Mouse (Mus musculus) neural tube, embryonic 13.5 days (tissue): ENCODE measurements around the gene Frmd8. TPM values are rescaled to one million over a fixed set of nuclear protein-coding genes. Genes with fewer than 3 reads are reported as not detected.

Experiments
- ATAC-seq: fragments of 200-750 bp; cut with Nextera tagmentation; 2 replicates; pipeline ENCODE4 v1.8.0; 2017; ENCODE audit warnings: low read depth, mild to moderate bottlenecking, moderate TSS enrichment, moderate library complexity
- H3K27ac ChIP-seq: fragments of 300-500 bp; sonication (generic); replicated peaks from 2 replicates; pipeline ENCODE4 v1.5.1; 2015; ENCODE audit warnings: moderate library complexity, mild to moderate bottlenecking, inconsistent platforms
- H3K27me3 ChIP-seq: fragments of 300-500 bp; sonication (generic); 2 replicates; pipeline ENCODE4 v1.6.1; 2015; ENCODE audit warnings: mild to moderate bottlenecking, inconsistent platforms
- H3K36me3 ChIP-seq: fragments of 300-500 bp; sonication (generic); 2 replicates; pipeline ENCODE4 v1.6.1; 2015; ENCODE audit warnings: mild to moderate bottlenecking, inconsistent platforms
- H3K4me1 ChIP-seq: fragments of 300-500 bp; sonication (generic); replicated peaks from 2 replicates; pipeline ENCODE4 v1.6.1; 2015; ENCODE audit warnings: inconsistent platforms
- H3K4me2 ChIP-seq: fragments of 300-500 bp; sonication (generic); 2 replicates; pipeline ENCODE4 v1.6.1; 2015; ENCODE audit warnings: inconsistent platforms, mild to moderate bottlenecking, moderate library complexity
- H3K4me3 ChIP-seq: fragments of 300-500 bp; sonication (generic); 2 replicates; pipeline ENCODE4 v1.5.1; 2015; ENCODE audit warnings: mild to moderate bottlenecking, inconsistent platforms
- H3K9ac ChIP-seq: fragments of 300-500 bp; sonication (generic); 2 replicates; pipeline ENCODE4 v1.6.1; 2015; ENCODE audit warnings: moderate library complexity, mild to moderate bottlenecking, inconsistent platforms
- H3K9me3 ChIP-seq: fragments of 300-500 bp; sonication (generic); 2 replicates; pipeline ENCODE4 v1.6.1; 2016; ENCODE audit warnings: inconsistent platforms
- WGBS: fragments of 180-500 bp; shearing (Covaris S2); methylation state at CpG from one replicate; pipeline ENCODE4 v1.1.7; 2015; 5-methylcytosine and 5-hydroxymethylcytosine counted together
- polyA plus RNA-seq: library from polyadenylated mRNA; unstranded; fragments of >200 nt; fragmentation: Nextera tagmentation; extraction: Ambion mirVana; gene quantifications from 2 replicates; pipeline ENCODE4 v1.2.1, GENCODE M21; 2015

The Frmd8 gene
- polyA plus RNA-seq, 1 experiment from 2014 or later: 21.1 TPM

DNA sequence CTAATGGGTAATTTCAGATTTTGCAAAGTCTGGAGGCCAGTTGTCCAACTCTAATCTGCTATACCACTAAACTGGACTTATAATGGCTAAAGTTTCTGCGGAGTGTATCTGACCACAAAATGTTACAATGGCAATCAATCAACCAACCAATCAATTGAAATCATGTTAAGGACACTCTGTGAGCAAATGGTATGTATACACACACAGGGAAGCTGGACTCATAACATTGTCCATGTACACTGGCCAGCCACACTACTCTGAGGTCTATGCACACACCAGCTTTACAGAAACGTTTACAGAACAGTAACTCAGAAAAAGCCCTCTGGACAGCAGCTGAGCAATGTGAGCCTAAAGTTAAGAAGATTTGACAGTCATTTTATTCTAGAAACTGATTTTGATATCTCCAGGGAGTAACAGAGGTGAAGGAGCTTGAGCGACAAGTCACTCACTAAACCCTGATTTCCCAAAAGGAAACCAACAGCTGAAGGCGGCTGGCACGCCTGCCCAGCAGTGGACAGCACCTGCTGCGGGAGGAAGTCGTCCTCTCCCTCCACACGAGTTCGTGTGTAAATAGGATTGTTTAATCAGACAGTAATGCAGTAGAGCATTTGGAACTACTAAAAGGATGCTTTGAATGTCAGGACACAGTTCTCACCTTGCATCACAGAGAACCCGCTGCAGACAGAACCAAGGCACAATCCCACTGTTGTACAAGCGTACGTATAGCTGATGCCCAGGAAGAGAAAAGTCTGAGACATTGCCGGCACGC is 35.6 kb downstream of the Frmd8 start:
- WGBS: 81% methylated on average over 14 of the region's 14 CpGs
- no peaks in the 10 kb centered on the region for H3K27me3 ChIP-seq
- H3K4me3 ChIP-seq: no peak overlapping the region

DNA sequence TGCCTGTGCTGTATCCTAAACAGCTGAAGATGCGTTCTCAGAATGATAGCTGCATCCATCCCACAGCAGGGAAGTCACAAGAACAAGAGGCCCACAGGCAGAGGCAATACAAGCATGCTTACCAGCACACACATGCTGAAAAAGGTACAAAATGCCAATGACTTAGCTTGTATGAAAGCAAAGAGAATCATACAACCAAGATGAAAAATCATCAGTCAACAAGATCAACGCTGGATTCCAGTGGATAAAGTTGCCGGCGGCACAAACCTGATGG is 36.2 kb downstream of the Frmd8 start:
- no peak overlapping the region for H3K4me2 ChIP-seq
- no peaks in the 10 kb centered on the region for H3K36me3 ChIP-seq
- peaks cover 29% of the 10 kb centered on the region for H3K4me1 ChIP-seq
- H3K4me3 ChIP-seq: no peak overlapping the region
- H3K9ac ChIP-seq: no peak overlapping the region
- H3K9me3 ChIP-seq: no peaks in the 10 kb centered on the region
- WGBS: 89% methylated on average over 4 of the region's 4 CpGs
- no peak overlapping the region for H3K27ac ChIP-seq
- no peak for ATAC-seq
- no peaks in the 10 kb centered on the region for H3K27me3 ChIP-seq

More for the DNA sequence above, 35.6 kb downstream of the Frmd8 start:
- H3K36me3 ChIP-seq: no peaks in the 10 kb centered on the region
- H3K9ac ChIP-seq: no peak overlapping the region
- H3K4me2 ChIP-seq: no peak overlapping the region
- H3K4me1 ChIP-seq: peaks cover 36% of the 10 kb centered on the region
- no peak overlapping the region for H3K27ac ChIP-seq
- ATAC-seq: no peak
- H3K9me3 ChIP-seq: no peaks in the 10 kb centered on the region

GRCm38 (mm10) chr19:5838136-5838891 is 36.8 kb downstream of the Frmd8 start:
- no peaks in the 10 kb centered on the region for H3K36me3 ChIP-seq
- peaks cover 24% of the 10 kb centered on the region for H3K4me1 ChIP-seq
- H3K4me3 ChIP-seq: no peak overlapping the region
- H3K27ac ChIP-seq: no peak overlapping the region
- no peak overlapping the region for H3K9ac ChIP-seq
- H3K9me3 ChIP-seq: no peaks in the 10 kb centered on the region
- ATAC-seq: no peak
- no peaks in the 10 kb centered on the region for H3K27me3 ChIP-seq
- 80% methylated on average over 12 of the region's 12 CpGs for WGBS
- H3K4me2 ChIP-seq: no peak overlapping the region

GRCm38 (mm10) chr19:5837606-5838005 is 37.5 kb downstream of the Frmd8 start:
- WGBS: 90% methylated on average over 8 of the region's 8 CpGs
- Histone ChIP-seq H3K9me3 (no peaks in the 10 kb centered on the region), H3K4me2 (no peak overlapping the region), H3K36me3 (no peaks in the 10 kb centered on the region), H3K27me3 (no peaks in the 10 kb centered on the region), H3K4me1 (peaks cover 17% of the 10 kb centered on the region), H3K9ac (no peak overlapping the region), H3K27ac (no peak overlapping the region), H3K4me3 (no peak overlapping the region)
- no peak for ATAC-seq

- 77% methylated on average over 10 of the region's 10 CpGs for WGBS
- no peaks in the 10 kb centered on the region for H3K27me3 ChIP-seq
- no peak overlapping the region for H3K4me2 ChIP-seq
These were observed 38.0 kb downstream of the Frmd8 start for GRCm38 (mm10) chr19:5836941-5837572.

DNA sequence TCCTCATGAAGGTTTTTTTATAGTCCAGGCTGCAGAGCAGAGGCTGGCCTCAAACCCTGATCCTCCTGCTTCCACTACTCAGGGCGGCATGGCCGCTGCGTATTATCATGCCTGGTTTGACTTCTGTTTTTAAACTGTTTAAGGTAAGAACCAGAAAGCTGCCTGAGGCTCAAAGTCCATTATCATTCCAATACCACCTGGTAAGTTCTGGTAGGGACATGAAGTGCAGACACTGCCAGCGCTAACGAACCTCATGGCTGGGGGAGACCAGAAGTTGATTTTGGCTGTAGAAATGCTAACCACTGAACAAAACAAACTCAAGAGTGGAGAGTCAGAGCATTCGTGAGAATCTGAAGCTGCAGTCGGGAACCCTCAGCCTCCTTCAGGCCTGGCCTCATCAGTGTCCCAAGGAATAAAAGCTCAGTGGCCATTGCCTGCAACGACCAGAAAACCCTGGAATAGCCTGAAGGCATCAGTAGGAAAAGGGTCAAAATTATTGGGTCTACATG is 39.1 kb downstream of the Frmd8 start:
- Histone ChIP-seq H3K4me2 (no peak overlapping the region), H3K36me3 (no peaks in the 10 kb centered on the region), H3K4me3 (no peak overlapping the region), H3K4me1 (0 out of 2 replicates have a peak, but pooled peaks cover 3% of the 10 kb centered on the region), H3K27me3 (no peaks in the 10 kb centered on the region), H3K9me3 (no peaks in the 10 kb centered on the region), H3K9ac (no peak overlapping the region), H3K27ac (no peak overlapping the region)
- ATAC-seq: no peak
- WGBS: 80% methylated on average over 8 of the region's 8 CpGs

More at GRCm38 (mm10) chr19:5836941-5837572, 38.0 kb downstream of the Frmd8 start:
- no peaks in the 10 kb centered on the region for H3K9me3 ChIP-seq
- H3K27ac ChIP-seq: no peak overlapping the region
- peaks cover 11% of the 10 kb centered on the region for H3K4me1 ChIP-seq
- H3K4me3 ChIP-seq: no peak overlapping the region
- ATAC-seq: no peak
- no peaks in the 10 kb centered on the region for H3K36me3 ChIP-seq
- no peak overlapping the region for H3K9ac ChIP-seq

- Histone ChIP-seq H3K9me3 (no peaks in the 10 kb centered on the region), H3K27me3 (no peaks in the 10 kb centered on the region), H3K27ac (no peak overlapping the region), H3K36me3 (no peaks in the 10 kb centered on the region), H3K9ac (no peak overlapping the region), H3K4me3 (no peak overlapping the region), H3K4me2 (no peak overlapping the region), H3K4me1 (no peaks in the 10 kb centered on the region)
- ATAC-seq: no peak
- 93% methylated on average over 10 of the region's 10 CpGs for WGBS
These were observed 39.8 kb downstream of the Frmd8 start for GRCm38 (mm10) chr19:5835054-5835921.

DNA sequence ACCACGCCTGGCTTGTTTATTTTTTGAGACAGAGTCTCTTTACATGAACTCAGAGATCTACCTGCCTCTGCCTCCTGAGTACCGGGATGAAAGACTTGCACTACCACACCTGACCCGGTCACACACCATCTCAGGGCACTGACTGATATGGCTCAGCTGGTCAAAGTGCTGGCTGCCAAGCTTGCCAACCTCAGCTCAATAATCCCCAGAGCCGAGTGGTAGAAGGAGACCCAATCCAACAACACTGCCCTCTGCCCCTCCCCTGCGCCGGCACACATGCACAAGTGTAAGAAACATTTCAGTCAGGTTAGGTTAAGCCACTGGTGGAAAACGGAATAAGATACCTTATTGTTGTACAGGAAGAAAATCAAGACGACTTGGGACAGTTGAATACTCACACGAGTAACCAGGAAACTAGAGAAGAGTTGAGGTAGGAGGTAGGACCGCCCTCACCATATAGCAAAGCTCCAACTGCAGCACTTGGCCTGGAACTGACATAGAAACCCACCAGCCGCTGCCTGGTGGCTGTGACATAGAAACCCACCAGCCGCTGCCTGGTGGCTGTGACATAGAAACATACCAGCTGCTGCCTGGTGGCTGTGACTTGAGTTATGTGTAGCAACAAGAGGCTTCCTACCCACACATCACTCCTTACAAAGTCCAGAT is 40.7 kb downstream of the Frmd8 start:
- H3K9me3 ChIP-seq: no peaks in the 10 kb centered on the region
- H3K27me3 ChIP-seq: no peaks in the 10 kb centered on the region
- no peak overlapping the region for H3K9ac ChIP-seq
- H3K4me2 ChIP-seq: no peak overlapping the region
- ATAC-seq: no peak
- no peak overlapping the region for H3K27ac ChIP-seq
- H3K4me1 ChIP-seq: no peaks in the 10 kb centered on the region
- no peak overlapping the region for H3K4me3 ChIP-seq
- 91% methylated on average over 12 of the region's 12 CpGs for WGBS
- H3K36me3 ChIP-seq: no peaks in the 10 kb centered on the region

- H3K4me3 ChIP-seq: no peak overlapping the region
- no peak overlapping the region for H3K9ac ChIP-seq
- H3K27me3 ChIP-seq: no peaks in the 10 kb centered on the region
- ATAC-seq: no peak
- no peak overlapping the region for H3K4me2 ChIP-seq
- no peaks in the 10 kb centered on the region for H3K9me3 ChIP-seq
- no peaks in the 10 kb centered on the region for H3K36me3 ChIP-seq
- H3K4me1 ChIP-seq: no peaks in the 10 kb centered on the region
- H3K27ac ChIP-seq: no peak overlapping the region
- 90% methylated on average over 10 of the region's 10 CpGs for WGBS
These were observed 41.6 kb downstream of the Frmd8 start for GRCm38 (mm10) chr19:5833287-5834100.

DNA sequence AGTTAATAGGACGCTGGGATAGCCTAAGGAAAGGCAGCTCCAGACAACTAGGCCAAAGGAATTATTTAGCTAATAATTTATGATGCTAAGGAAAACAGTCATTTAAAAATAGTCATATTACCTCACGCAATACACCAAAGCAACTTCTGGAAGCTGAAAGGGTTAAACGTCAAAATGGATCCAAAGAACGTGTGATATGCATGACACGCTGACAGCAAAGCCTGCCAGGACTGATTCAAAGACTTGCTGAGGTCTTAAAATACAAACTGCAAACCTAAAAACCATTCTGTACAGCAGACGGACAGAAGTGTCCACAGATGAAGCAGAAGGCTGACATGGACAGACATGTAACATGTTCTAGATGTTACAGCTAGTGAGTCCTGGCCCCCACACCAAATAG is 42.7 kb downstream of the Frmd8 start:
- H3K4me3 ChIP-seq: no peak overlapping the region
- no peaks in the 10 kb centered on the region for H3K4me1 ChIP-seq
- no peak overlapping the region for H3K9ac ChIP-seq
- H3K36me3 ChIP-seq: no peaks in the 10 kb centered on the region
- no peaks in the 10 kb centered on the region for H3K9me3 ChIP-seq
- H3K4me2 ChIP-seq: no peak overlapping the region
- no peak overlapping the region for H3K27ac ChIP-seq
- 86% methylated on average over 6 of the region's 6 CpGs for WGBS
- no peaks in the 10 kb centered on the region for H3K27me3 ChIP-seq
- ATAC-seq: no peak

DNA sequence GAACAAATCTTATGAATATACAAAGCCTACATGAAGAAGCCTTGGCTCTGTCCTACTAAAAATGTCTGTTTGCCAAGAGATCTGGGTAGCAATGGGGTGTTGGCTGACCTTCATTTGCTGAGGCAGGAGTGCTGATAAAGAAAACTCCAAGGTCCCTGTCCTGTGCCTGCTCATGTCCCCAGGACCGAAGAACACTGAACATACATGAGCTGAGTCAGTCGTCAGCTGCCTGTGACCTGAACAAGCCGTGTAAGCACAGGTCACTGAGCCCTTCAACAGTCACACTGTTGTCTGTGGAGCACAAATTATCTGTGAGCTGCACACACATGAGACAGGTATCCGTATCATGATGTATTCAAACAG is 43.1 kb downstream of the Frmd8 start:
- no peaks in the 10 kb centered on the region for H3K36me3 ChIP-seq
- no peaks in the 10 kb centered on the region for H3K4me1 ChIP-seq
- 91% methylated on average over 4 of the region's 4 CpGs for WGBS
- H3K9ac ChIP-seq: no peak overlapping the region
- no peak overlapping the region for H3K4me3 ChIP-seq
- H3K27me3 ChIP-seq: no peaks in the 10 kb centered on the region
- no peak overlapping the region for H3K27ac ChIP-seq
- no peak overlapping the region for H3K4me2 ChIP-seq
- no peak for ATAC-seq
- no peaks in the 10 kb centered on the region for H3K9me3 ChIP-seq
